Mouse (Mus musculus) B cell, adult 62 days (primary cell): ENCODE results near the gene C1qbp. TPM values are rescaled to one million over a fixed set of nuclear protein-coding genes. Genes with fewer than 3 reads are reported as not detected.

ENCODE experiments used
- total RNA-seq: library from RNA; stranded (reverse); gene quantifications from 4 replicates; pipeline ENCODE4 v1.2.4, GENCODE M21; 2023

Gene C1qbp
- total RNA-seq: 84.0 to 89.1 TPM (median 84.0 TPM) in 4 replicates

DNA sequence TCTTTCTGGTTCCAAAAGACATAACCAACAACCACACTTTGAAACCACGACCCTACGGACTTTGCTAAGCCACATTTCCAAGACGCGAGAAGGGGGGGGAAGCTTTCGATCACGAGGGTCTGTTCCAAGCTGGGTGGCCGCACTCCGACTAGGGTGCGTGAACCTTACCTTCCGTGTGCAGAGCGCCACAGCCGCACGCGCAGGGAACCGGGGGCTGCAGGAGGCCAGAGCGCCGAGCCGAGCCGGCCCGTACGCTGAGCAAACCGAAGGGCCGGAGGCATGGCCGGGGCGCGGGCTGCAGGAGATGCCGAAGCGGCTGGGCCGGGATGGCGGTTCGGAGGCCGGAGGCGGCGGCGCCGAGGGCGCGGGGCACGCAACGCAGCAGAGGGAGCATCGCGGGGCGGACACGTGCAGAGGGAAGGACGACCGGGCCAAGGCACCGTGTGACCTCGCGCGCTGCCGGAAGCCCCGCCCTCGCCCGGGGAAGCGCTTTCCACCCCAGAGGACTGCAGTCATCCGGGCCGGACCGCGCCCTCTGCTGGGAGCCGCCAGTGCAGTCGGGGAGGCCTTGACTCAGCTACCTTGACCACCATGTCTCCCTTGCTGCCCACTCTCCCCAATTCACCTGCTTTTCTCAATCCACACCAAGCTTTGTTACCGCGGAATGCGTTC lies at the start of gene C1qbp:
C1qbp (minus strand) TSS at position 470 of the 672 bp plus-strand sequence.

DNA sequence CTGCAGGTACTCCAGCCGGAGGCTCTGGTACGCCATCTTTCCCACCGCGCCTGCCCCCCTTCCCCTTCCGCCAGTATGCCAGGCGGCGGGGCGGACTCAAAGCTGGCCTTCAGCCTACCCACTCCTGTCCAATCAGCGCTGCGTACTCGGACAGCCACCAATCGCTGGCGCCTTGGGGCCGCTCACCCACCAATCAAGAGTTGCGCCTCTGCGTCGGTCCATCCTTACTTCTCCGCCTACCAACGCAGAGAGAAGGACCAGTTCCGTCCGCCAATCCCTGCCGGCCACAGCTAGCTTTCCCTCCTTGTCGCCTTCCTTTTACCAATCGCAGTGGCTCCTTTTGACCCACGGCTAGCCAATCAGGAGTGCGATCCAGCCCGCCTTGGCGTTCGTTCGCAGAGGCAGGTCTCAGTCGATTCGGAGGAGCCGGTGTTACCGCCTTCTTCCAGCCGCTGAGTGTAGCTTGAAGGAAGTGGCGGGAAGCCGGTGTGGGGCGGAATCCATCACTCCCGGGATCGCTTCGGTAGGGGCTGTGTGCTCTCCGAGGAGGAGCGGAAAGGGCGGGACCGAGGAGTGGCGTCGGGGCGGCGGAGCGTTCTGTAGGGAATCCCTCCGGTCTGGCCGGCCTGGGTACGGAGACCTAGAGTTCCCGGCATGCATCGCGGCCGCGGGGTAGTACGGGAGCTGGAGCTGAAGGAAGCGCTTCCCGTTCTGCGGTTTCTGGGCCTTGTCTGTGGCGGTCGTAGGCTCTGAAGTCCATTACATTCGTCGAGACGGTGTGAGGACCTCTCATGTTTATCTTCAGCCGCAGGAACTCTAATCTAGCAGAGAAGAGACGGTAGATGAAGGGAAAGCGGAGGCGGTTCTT lies 36.6 kb upstream of the C1qbp start, which contains the start of the genes Mis12 and Derl2:
Mis12 (plus strand) TSS at position 411 of the 868 bp plus-strand sequence.
Derl2 (minus strand) TSS at position 641 of the 868 bp plus-strand sequence.

DNA sequence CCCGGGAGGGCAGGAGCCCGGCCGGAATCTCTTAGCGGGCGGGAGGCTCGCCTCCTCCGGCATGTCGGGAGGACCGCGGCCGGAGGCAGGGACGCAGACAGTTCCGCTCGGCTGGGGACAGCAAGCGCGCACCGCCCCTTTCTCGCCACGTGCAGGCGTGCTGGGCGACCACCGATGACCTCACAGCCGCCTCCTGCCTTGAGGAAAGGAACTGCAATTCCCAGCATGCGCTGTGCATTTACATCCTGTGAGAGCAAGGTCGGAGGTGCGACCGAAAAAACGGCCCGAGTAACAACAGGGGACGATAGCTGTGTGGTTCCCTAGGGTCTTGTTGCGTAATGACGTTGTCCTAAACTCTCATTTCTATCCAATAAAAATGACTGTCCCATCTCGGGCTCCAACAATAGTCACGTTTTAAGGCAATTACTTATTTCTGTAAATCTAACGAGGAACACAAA lies 21.5 kb upstream of the C1qbp start, which contains the start of gene Dhx33:
Dhx33 (minus strand) TSS at position 122 of the 458 bp plus-strand sequence.

DNA sequence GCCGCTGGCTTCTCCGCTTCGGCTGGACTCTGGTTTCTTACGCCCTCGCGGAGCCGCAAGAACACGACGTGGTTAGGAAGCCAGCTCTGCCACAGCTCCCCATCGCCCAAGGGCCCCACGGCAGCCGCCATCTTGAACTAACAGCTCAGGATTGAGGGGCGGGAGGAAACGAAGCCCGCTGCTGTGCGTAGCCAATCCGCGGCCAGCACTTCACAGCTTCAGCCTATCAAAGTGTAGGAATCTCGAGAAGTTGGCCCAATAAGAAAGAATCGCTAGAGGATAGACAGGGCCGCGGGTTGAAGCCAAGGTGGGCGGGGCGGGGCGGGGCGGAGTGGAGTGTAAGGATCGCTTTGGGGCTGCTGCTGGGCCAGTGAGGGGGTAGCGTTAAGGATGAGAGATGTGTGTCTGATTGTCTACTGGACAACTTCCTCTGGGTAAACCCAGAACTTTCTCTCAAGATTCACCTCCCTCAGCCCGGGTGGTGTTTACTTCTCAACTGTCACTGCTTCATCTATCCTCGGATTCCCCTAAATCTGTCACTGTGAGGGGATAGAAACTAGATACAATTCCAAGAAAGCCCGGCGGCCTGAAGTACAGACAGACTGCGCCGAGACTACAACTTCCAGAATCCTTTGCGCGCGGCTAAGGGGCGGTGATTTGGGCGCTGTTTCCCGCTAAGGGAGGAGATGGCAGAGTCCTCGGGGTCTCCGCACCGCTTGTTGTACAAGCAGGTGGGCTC lies 12.8 kb downstream of the C1qbp start, which contains the start of the genes Nup88 and Rpain:
Nup88 (minus strand) TSS at position 153 of the 739 bp plus-strand sequence.
Rpain (plus strand) TSS at position 393 of the 739 bp plus-strand sequence.

Other genes with a start within 250 kb of the C1qbp start
- gene Zfp3, start 218.8 kb downstream of the C1qbp start, total RNA-seq: 1.9 to 2.7 TPM (median 2.2 TPM) in 4 replicates
- gene Scimp, start 170.4 kb downstream of the C1qbp start, total RNA-seq: 22.2 to 27.1 TPM (median 23.6 TPM) in 4 replicates
- 55.4 to 60.1 TPM (median 57.9 TPM) in 4 replicates for gene Rabep1, start 138.2 kb downstream of the C1qbp start, total RNA-seq
- 84.9 to 118 TPM (median 92.8 TPM) in 4 replicates for gene Nup88, start 13.1 kb downstream of the C1qbp start, total RNA-seq
- gene Rpain, start 12.8 kb downstream of the C1qbp start, total RNA-seq: 42.1 to 58.3 TPM (median 49.2 TPM) in 4 replicates
- gene Dhx33, start 21.4 kb upstream of the C1qbp start, total RNA-seq: 29.0 to 34.3 TPM (median 31.4 TPM) in 4 replicates
- 7.5 to 14.6 TPM (median 10.5 TPM) in 4 replicates for gene Mis12, start 36.6 kb upstream of the C1qbp start, total RNA-seq
- 22.0 to 26.2 TPM (median 24.9 TPM) in 4 replicates for gene Derl2, start 36.8 kb upstream of the C1qbp start, total RNA-seq
- gene 6330403K07Rik, start 50.5 kb upstream of the C1qbp start, total RNA-seq: not detected in 4 replicates
- gene Nlrp1a, start 161.7 kb upstream of the C1qbp start, total RNA-seq: 2.2 to 3.1 TPM (median 2.7 TPM) in 4 replicates
- 2.8 to 4.1 TPM (median 3.0 TPM) in 4 replicates for gene Nlrp1b, start 247.7 kb upstream of the C1qbp start, total RNA-seq